Mouse (Mus musculus): ENCODE data around the gene Abcg5.

The Abcg5 gene

DNA sequence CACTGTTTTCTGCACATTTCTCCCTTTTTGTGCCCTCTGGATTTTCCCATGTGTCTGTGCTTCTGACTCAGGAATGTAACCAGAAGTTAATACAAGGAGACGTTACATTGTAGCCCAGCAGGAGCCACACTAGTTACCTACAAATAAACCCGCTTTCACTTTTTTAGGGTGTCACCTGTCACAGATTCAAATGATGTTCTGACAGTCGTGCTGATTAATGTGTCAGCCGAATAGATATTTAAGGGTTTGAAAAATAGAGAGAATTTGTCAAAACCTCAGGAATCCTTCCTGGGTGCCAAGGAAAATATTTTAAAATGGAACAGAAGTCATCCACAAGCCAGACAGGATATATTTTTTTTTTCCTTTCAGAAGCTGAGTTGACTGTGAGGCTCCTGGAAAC is 2.5 kb upstream of the Abcg5 start:
- DNase-seq (ENCODE audit: low spot score in 2 of 2): no peak

DNA sequence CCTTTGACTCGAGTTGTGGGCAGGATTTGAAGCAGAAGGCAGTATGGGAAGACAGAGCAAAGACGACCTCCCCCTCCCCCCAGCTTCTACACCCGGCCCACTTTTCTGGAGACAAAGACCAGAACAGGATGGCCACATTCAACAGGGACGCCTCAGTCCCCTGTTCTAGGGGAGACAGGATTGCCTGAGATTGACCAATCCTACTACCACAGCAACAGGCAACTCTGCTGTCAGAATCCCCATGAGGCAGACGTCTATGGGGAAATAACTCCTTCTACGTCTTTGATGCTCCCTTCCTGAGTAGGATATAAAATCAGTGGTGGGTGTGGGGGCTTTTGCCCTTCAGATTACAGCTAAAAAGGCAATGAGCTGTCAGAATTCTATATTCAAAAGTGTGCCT is 1.5 kb upstream of the Abcg5 start:
- no peak for DNase-seq (ENCODE audit: low spot score in 2 of 2)

DNA sequence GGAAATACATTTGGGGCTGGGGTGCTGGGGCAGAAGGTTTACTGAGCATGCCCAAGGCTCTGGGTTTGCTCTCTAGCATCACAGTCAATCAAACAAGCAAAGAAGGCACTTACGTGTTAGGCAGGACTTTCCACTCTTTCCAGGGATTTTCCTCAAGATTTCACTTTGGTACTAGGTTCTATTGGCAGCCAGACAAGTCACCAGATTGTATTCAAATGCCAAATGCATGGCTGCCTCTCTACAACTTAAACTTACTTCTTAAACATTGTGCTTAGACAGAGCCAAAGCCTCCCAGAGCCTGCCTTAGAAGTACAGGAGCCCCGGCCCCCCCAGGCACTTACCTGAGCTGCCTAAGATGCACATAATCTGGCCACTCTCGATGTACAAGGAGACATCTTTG is 1.1 kb downstream of the Abcg5 start:
- no peak for DNase-seq (ENCODE audit: low spot score in 2 of 2)

DNA sequence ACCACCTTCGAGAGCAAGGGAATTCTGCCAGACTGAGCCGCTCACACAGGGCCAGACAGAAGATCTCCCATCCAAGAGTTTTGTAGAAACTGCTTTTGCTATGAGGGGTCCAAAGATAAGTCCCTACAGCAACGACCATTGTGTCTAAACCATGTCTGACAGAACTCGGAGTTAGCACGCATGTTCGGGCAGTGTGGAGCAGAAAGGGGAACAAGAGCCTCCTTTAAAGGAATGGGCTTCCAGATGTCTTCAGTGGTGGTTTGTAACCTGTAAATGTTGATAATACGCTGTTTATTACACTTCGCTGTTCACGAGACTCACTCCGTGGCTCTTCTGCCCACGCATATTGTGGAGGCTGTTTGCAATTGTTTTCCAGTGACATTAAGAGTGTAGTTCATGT is 5.2 kb downstream of the Abcg5 start:
- no peak for DNase-seq (ENCODE audit: low spot score in 2 of 2)

DNA sequence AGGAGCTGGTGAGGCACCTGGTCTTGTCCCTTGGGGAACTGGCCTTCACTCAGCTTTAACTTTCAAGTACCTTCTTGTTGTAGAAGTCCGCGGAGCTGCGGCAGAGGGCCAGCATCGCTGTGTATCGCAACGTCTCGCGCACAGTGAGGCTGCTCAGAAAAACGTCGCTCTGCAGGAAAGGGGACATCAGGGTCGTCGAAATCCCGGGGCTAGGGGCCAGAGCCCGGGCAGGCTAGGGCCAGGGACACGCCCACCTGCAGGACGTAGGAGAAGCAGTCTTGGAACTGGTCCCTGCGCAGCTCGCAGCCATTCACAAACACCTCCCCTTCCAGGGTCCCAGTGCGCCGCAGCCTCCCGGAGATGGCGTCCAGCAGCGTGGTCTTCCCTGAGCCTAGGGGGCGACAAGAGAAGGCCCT is 6.9 kb downstream of the Abcg5 start, which contains the start of gene Abcg8:
TSS of gene Abcg8 (plus strand) at position 352 of the 416 bp plus-strand sequence.
- no peak for DNase-seq (ENCODE audit: low spot score in 2 of 2)

DNA sequence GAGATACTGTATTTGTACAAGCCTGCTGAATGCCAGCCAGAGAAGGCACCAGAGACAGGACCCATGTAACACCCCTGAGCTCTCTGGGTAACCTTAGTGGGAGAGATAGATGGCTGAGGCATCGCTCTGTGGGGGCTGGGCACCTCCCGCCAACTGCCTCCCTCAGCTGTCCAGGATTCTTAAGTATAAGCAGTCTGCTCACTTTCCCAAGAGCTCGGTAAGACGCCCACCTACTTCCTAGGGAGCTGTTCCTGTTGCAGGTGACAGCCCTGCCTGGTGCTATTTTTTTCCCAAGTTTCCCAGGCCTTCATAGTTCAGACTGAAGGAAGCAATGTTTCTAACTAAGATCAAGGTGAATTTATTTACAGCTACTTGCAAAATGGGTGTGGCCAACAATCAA is 7.6 kb downstream of the Abcg5 start:
- no peak for DNase-seq (ENCODE audit: low spot score in 2 of 2)

DNA sequence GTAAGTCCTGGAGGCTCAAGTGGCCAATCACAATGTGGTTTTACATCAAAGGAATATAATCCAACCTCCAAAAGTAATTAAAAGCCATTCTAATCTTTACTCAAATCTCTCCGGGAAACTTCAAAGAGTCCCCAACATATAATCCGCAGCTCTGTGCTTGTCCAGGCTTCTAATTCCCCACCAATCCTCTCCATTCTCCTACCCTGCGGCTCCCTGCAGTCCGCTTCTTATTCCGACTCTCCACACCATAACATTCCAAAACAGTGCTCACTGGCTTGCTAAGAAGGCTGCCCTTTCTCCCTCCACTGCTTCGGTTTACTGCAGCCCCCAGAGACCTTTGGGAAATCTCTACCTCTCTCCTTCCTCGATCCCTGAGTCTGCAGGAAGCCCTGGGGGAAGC is 8.8 kb downstream of the Abcg5 start:
- DNase-seq (ENCODE audit: low spot score in 2 of 2): no peak

DNA sequence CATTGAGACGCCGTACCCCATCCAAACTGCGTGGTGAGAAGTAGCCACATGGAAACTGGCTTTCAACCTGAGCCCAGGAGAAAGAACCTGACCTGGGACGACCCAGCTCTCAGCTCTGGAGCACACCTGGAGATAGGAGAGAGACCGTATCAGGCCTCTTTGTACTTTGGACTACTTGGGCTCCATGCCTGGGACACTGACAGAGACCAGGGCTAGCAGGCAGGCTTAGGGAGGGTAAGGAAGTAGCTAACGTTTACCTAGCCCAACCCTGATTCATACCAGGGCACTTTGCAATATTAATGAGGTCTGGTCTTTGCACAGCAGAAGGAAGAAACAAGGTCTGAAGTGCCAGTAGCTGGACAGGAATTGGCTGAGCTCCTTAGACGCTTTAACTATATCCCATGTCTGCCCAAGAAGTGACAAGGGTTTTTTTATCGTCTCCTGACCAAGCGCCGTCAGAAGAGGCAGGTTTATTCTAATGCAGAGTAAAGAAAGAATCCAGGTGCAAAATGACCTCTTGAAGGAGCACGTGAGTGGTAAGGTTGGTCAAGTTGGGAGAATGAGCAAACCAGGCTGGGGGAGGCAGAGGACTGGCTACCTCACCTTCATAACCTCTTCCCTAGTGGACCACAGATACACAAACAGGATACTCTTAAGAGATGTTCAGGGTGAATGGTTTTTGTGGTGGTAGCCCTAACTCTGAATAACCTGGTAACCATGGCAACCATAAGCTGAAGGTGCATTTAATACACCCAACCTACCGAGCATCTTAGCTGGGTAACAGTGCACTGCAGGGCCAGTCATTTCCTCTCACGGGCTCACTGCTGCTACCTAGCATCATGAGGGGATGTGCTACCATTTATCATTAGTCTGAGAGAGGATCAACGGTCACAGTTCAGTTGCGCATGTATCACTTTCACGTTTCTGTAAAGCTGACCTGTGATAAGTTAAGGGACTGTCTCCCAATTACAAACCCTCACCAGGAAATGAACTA is 10.1 kb downstream of the Abcg5 start:
- DNase-seq (ENCODE audit: low spot score in 2 of 2): no peak

DNA sequence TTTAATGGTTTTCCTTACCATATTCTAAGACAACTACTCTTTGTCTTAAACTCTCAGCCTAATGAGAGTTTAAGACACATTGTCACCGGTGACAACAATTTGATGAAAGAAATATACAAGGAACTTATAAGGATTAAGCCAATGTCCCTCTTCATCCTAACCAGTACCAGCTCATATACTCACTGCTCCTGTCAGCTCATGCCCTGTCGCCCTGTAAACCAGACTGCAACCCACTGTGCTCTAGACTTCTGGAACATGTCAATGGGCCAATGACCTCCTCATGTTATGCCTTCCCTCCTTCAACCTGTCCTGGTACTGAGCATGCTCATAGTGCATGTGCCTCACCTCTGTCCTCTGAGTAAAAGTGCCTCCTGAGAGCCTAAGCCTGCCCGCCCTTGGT is 15.0 kb downstream of the Abcg5 start:
- DNase-seq (ENCODE audit: low spot score in 2 of 2): no peak

DNA sequence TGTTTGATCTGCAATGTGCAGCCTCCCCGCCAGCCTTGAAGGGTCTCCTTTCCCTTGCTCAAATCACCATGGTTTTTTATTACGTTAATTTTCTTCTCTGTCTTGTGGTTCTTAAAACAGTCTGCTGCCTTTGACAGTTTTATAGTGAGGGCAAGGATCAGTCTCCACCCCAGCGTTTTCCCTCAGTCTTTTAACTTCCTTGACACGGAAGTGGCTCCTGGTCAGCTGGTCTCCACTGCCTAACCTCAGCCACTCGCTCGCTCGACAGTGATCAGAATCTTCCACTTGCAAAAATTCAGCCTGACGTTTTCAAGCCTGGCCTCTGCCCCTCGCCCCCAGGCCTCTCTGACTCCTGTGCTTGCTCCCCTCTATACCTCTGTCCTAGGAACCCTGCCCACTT is 17.1 kb downstream of the Abcg5 start:
- no peak for DNase-seq (ENCODE audit: low spot score in 2 of 2)

DNA sequence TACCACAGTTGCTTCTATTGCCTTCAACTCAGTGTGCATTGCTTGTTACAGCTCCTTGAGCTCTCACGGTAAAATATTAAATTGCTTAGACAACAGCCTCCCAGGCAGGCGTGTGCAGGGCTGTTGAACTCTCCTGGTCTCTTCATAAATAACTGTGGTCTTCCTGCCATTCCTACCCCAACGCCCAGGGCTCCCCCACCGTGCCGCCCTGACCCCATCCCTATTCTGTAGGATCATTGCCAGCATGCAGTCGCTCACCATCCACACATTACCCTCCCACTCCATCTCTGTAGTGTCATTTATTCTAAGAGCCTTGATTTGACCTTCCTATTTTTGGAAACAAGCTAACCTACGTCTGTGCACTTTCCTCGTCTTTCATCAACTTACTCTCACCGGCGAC is 17.8 kb downstream of the Abcg5 start:
- no peak for DNase-seq (ENCODE audit: low spot score in 2 of 2)

DNA sequence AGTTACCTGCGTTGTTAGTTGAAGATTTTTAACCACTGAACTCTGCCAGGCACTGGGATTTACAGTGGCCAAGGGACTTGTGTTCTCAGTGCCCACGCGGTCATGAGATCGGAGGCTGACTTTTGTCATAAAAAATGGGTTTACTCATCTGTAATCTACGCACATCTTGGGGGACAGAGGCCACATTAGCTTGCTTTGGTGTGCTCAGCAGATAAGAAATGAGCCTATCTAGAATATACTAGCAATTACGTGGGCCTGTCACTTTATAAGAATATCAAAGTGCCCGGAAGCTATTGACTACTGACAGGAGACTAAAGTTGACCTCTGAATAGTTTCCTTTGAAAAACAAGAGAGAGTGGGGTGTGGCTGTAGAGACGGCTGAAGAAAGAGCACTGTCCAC is 23.9 kb downstream of the Abcg5 start:
- no peak for DNase-seq (ENCODE audit: low spot score in 2 of 2)

DNA sequence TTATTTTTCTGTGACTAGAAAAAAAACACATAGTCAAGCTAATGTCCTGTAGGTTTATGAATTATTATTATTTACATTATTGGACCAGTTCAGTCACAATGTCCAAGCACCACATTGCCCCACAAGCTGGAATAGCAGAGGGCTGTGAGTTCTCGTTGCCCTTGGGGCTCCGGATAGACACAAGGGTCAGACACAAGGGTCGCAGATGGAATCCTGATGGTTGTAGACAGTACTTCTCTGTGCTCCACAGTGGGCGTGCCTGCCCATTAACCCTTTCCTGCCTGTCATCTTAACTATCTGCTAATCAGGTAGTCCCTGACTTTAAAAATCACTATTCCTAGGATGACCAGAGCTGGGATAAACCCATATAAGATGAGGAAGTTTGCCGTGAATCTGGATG is 24.6 kb downstream of the Abcg5 start:
- no peak for DNase-seq (ENCODE audit: low spot score in 2 of 2)

DNA sequence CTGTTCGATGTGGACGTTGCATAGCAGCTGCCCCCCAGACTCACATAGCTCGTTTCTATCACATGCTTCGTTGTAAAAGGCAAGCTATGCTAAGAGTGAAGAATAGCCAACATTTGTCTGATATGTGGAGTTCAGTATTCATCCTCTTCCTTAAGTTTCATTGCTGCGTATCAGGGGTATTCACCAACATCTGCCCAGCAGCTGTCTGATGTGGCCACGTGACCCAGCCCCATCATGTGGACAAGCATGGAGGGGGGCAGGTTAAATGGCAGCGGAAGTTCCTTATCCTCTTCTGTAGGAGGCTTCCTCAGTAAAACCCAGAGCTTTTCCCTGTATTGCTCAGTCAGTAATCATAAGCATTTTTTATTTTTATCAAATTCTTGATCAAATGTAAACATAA is 25.0 kb downstream of the Abcg5 start:
- DNase-seq (ENCODE audit: low spot score in 2 of 2): no peak

DNA sequence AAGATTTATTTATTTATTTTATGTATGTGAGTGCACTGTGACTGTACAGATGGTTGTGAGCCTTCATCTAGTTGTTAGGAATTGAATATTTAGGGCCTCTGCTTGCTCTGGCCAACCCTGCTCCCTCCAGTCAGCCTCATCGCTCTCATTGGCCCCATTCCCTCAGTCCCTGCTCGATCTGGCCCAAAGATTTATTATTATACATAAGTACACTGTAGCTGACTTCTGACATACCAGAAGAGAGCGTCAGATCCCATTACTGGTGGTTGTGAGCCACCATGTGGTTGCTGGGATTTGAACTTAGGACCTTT is 25.4 kb downstream of the Abcg5 start:
- no peak for DNase-seq (ENCODE audit: low spot score in 2 of 2)

DNA sequence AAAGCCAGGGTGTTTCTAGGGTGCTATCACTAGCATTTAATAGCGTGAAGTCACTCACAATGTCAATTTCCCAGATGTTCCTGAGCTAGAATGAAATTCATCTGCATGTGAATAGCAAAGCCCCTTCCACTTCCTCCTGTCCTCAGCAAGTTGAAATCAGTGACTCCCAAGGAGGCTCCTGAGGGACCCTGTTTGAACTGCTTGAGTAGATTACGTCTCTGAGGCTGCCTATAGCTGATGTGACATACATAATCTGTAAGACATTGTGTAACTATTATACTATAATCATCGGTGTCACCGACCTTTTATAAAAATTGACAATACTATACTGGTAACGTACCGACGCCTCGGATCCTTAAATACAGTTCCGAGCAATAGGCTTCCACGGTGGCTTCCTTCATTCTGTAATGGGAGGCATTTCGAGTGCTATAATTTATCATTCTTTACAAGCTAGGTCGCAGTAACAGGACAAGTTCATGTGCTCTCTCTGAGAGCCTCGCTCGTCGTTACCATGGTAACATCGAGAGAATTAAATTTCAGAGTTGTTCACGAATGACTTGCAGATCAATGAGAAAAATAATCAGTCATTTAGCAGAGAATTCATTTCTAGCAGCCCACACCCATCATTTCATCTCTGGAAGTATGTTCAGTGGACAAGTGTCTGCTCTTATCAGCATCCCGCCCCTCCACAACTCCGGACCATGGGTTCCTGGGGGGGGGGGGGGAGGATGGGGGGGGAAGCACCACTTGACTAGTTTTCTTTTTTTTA is 26.0 kb downstream of the Abcg5 start:
- no peak for DNase-seq (ENCODE audit: low spot score in 2 of 2)

DNA sequence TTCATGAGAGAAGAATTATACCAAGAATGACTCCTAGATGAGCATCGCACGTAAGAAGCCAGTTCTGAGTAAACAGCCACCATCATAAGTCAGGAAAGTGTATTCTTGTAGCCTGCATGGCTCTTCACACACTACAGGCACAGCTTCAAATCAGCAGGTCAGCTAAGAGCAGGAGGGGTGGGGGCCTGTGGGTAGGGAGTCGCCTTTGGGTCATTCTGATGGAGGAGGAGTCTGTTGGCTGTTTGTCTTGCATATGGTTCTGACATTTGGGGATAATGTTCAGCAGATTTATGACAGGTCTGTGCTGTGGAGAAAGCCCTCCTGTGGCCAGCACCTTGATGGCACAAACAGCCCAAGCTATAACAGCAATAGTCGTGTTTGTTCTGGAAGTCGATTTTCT is 26.6 kb downstream of the Abcg5 start:
- DNase-seq (ENCODE audit: low spot score in 2 of 2): no peak

DNA sequence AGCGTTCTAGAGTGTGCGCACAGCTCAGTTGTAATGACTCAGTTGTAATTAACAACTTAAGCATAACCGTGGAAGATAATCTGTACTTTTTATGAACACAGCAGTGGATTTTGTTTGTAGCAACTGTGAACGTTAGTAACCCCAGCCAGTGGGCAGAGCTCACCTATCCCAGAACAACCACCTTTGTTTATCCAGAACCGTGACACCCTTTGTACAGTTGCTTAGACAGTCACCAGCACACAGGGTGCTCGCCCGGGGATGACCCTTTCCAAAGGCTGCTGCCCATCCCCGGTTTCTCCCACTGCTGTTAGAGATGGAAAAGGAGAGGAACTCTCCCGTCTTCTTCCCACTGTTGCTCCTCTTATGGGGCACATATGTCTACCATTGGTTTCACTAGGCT is 29.3 kb downstream of the Abcg5 start:
- DNase-seq (ENCODE audit: low spot score in 2 of 2): no peak

DNA sequence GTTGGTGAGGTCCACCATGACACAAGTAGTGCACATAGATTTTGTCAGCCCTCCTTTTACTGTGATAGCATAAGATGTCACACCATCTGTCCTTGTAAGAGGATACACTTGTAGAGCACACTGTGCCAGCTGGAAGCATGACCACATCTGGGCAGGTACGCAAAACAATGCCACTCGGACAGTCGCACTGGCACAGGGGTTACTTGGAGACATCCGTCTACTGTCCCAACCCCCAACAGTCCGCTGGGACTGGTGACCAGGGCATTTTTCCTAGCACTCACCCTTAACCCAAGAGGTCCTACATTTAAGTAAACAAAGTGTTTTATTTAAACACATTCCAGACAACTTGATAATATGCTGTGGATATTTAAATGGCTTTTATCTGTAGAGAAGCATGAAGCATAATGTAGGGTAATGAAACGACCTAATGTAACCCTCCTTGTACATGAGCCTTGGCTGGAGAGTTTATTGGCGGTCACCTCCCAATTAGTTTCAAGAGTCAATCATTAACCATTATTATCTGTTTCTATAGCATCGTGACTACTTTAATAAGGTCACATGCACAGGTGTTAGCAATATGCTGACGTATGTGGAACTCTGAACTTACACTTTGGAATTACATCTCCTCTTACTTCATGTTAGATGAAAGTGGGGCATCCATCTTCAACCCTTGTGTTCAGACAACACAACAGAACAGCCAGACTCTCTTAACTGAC is 32.4 kb downstream of the Abcg5 start:
- no peak for DNase-seq (ENCODE audit: low spot score in 2 of 2)

DNA sequence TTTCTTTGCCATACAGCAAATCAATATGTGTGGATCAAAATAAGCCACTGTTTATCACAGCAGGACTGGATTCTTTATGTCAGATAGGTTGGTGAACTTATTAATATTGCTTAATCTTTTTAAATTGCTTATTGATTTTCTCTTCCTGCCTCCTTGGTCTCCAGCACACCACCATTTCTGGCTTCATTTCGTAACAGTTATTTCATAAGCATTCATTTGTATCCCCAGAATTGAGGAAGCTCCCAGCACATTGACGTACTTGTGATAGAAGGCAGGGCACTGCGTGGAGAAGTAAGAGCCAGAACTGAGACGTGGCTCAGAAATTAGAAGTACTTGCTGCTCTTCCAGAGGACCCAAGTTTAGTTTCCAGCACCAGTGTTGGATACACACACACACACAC is 35.2 kb downstream of the Abcg5 start:
- DNase-seq (ENCODE audit: low spot score in 2 of 2): no peak

DNA sequence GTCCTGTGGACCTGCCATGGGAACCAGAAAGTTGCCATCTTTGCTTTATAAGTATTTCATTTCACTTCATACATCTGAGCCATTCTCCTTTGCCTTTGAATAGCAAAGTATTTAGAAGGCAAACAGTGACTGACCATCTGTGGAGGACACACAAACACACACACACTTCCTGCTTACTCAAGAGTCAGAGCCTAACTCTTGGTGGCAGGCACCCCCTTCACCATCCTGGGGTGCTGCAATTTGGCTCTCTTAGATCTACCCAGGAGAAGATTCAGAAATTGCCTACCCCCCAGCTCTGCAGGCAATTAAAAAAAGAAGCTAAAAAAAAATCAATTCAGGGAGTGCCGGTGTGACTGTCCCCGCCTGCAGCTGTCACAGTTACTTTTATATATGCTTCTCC is 36.3 kb downstream of the Abcg5 start:
- no peak for DNase-seq (ENCODE audit: low spot score in 2 of 2)

DNA sequence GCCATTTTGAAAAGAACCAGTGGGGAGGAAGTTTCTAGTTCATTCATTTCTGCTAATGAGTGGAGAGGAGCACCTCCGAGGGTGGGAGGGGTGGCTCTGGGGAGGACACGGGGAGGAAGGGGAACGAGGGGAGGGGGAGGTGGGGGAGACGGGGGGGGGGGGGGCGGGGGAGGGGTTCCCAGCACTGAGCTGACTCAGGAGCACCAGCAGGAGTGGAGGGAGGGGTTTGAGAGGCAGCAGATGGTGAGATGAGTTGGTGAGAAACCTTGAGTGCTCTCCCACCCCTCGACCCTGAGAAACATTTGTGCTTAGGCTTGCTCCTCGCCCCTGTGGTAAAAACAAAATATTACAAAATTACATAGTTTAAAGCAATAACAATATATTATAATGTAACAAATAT is 36.9 kb downstream of the Abcg5 start:
- DNase-seq (ENCODE audit: low spot score in 2 of 2): no peak

DNA sequence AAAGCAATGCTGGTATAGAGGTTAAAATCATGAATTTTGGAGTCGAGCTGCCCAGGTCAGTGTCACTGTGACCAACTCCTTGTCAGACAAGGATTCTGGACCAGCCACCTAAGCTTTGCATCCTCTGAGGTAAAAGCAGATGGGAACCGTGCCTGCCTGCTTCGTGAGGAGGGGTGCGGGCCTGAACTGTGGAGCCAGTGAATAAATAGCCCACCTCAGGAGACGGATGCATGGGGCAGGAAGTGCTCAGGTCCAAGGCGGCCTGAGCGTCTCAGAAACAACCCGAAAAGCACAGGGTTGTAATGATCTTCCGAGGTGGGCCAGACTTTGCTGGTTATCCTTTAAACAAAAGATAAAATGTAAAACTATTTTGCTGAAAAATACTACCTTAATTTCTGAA is 37.7 kb downstream of the Abcg5 start:
- no peak for DNase-seq (ENCODE audit: low spot score in 2 of 2)

Data from spleen, postnatal 4 days (tissue).